19 mouse cellular contexts compared by ENCODE assay signal in the genomic region with DNA sequence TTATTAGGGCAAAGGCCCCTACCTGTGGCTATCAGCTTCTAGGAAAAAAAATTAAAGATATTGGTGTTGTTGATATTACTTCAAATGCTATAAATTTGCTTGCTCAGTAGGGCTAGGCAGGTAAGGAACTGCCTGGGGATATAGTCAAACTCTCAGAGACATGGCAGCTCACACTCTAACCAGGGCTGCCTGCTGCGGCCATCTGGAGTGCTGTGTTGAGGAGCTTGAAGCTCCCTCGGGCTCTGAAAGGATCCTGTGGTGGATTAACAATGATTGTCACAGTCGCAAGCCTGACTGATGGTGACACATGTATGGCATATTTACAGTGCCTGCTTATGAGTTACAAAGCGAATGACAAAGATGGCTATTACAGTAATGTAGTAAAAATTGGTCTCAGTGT.
DNase-seq lines count a peak whose midpoint lies in the region; ATAC-seq and TF ChIP-seq lines count a peak whose summit lies in the region.
"Had no signal": no experiment of that assay in that cellular context is flagged by ENCODE, and none has a peak within 500 bp of the region (broad histone marks: within the 10 kb centered on the region; RNA-seq: fewer than 3 reads in every experiment).

No protein-coding gene starts in this region.

- H3K4me3 ChIP-seq in cerebellum, adult 2 months (replicated peaks; ENCODE audit: insufficient read depth, low read depth, low read length), result no peak overlapping the region
- no peak overlapping the region for H3K4me3 ChIP-seq in forebrain, embryonic 13.5 days
- H3K4me3 ChIP-seq in forebrain, embryonic 10.5 days, result no peak overlapping the region
- no peak overlapping the region for H3K4me3 ChIP-seq in midbrain, embryonic 13.5 days (replicated peaks)
- H3K4me3 ChIP-seq in midbrain, embryonic 16.5 days (ENCODE audit: low read depth, low read length), result no peak overlapping the region
- no peak overlapping the region for H3K4me3 ChIP-seq in midbrain, postnatal 0 days (ENCODE audit: low read depth, low read length)
- H3K4me3 ChIP-seq: kidney, embryonic 15.5 days; left cerebral cortex, adult 2 months; stomach, embryonic 15.5 days had no signal

- no peaks in the 10 kb centered on the region for H3K9me3 ChIP-seq in forebrain, embryonic 13.5 days (replicated peaks)
- H3K9me3 ChIP-seq in forebrain, embryonic 10.5 days, result no peaks in the 10 kb centered on the region
- no peaks in the 10 kb centered on the region for H3K9me3 ChIP-seq in midbrain, embryonic 13.5 days
- H3K9me3 ChIP-seq in midbrain, embryonic 16.5 days (replicated peaks; ENCODE audit: control insufficient read depth, low read length, poor library complexity, severe bottlenecking), result no peaks in the 10 kb centered on the region
- H3K9me3 ChIP-seq in midbrain, postnatal 0 days (ENCODE audit: low read length), result no peaks in the 10 kb centered on the region
- H3K9me3 ChIP-seq: kidney, embryonic 15.5 days; stomach, embryonic 15.5 days had no signal

- peaks cover 4% of the 10 kb centered on the region; the same call in 1 of the 2 replicates for H3K4me1 ChIP-seq in cerebellum, adult 2 months (ENCODE audit: control insufficient read depth, insufficient read depth, low read length)
- peaks cover 28% of the 10 kb centered on the region for H3K4me1 ChIP-seq in forebrain, embryonic 13.5 days
- H3K4me1 ChIP-seq in forebrain, embryonic 10.5 days, result peaks cover 28% of the 10 kb centered on the region
- peaks cover 24% of the 10 kb centered on the region for H3K4me1 ChIP-seq in midbrain, embryonic 13.5 days (replicated peaks)
- H3K4me1 ChIP-seq in midbrain, embryonic 16.5 days (ENCODE audit: control insufficient read depth, insufficient read depth, low read length), result peaks cover 15% of the 10 kb centered on the region; the same call in 1 of the 2 replicates
- H3K4me1 ChIP-seq in midbrain, postnatal 0 days (ENCODE audit: insufficient read depth, low read length), result peaks cover 5% of the 10 kb centered on the region; the same call in 1 of the 2 replicates
- H3K4me1 ChIP-seq: stomach, embryonic 15.5 days had no signal

- no peak overlapping the region for H3K9ac ChIP-seq in forebrain, embryonic 13.5 days
- no peak overlapping the region for H3K9ac ChIP-seq in midbrain, embryonic 13.5 days (replicated peaks)
- no peak overlapping the region for H3K9ac ChIP-seq in midbrain, embryonic 16.5 days (ENCODE audit: low read depth, low read length)
- H3K9ac ChIP-seq in midbrain, postnatal 0 days (replicated peaks; ENCODE audit: low read length, poor library complexity, severe bottlenecking), result no peak overlapping the region
- H3K9ac ChIP-seq: kidney, embryonic 15.5 days; lung, embryonic 14.5 days; stomach, embryonic 15.5 days had no signal

- DNase-seq in cerebellum, adult 2 months, result peak; percentile 17 to 36
- no peak for DNase-seq in cerebellum, adult 11 months
- no peak for DNase-seq in forebrain, embryonic 10.5 days (ENCODE audit: extremely low spot score, low spot score)
- DNase-seq in midbrain, postnatal 0 days (ENCODE audit: low spot score), result peak; percentile 29
- no peak for DNase-seq in ovary, postnatal 10 days (ENCODE audit: low spot score)
- DNase-seq: adrenal gland, adult 8-10 months; embryo, embryonic 11 days; lung, embryonic 14.5 days; lung, postnatal 36 days; thymus, adult 18-20 months had no signal

- no peak for TF ChIP-seq CTCF in cerebellum, adult 2 months (IDR thresholded peaks at IDR 0.05; ENCODE audit: borderline replicate concordance, insufficient read depth, low read depth, low read length)
- no peak for TF ChIP-seq CTCF in midbrain, postnatal 0 days (IDR thresholded peaks at IDR 0.05)

- H3K4me2 ChIP-seq in forebrain, embryonic 13.5 days, result no peak overlapping the region
- no peak overlapping the region for H3K4me2 ChIP-seq in midbrain, embryonic 13.5 days (replicated peaks)
- H3K4me2 ChIP-seq in midbrain, embryonic 16.5 days (ENCODE audit: low read length), result no peak overlapping the region
- no peak overlapping the region for H3K4me2 ChIP-seq in midbrain, postnatal 0 days (ENCODE audit: low read depth, low read length, poor library complexity, severe bottlenecking)
- H3K4me2 ChIP-seq: kidney, embryonic 15.5 days; liver, embryonic 11.5 days; lung, embryonic 14.5 days; stomach, embryonic 15.5 days had no signal

- H3K27me3 ChIP-seq in cerebellum, adult 2 months (ENCODE audit: control insufficient read depth, insufficient read depth, low read length), result no peaks in the 10 kb centered on the region
- peaks cover 72% of the 10 kb centered on the region for H3K27me3 ChIP-seq in forebrain, embryonic 13.5 days
- peaks cover 45% of the 10 kb centered on the region for H3K27me3 ChIP-seq in forebrain, embryonic 10.5 days (ENCODE audit: poor library complexity, severe bottlenecking)
- H3K27me3 ChIP-seq in midbrain, embryonic 13.5 days, result no peaks in the 10 kb centered on the region
- H3K27me3 ChIP-seq in midbrain, embryonic 16.5 days (ENCODE audit: control insufficient read depth, insufficient read depth, low read depth, low read length), result no peaks in the 10 kb centered on the region
- H3K27me3 ChIP-seq in midbrain, postnatal 0 days (ENCODE audit: insufficient read depth, low read length), result no peaks in the 10 kb centered on the region
- H3K27me3 ChIP-seq: kidney, embryonic 15.5 days; Patski; stomach, embryonic 15.5 days had no signal

- 55% methylated on average over 4 of the region's 4 CpGs for WGBS in cerebellum, adult 2 months
- 50% methylated on average over 4 of the region's 4 CpGs for WGBS in forebrain, embryonic 13.5 days
- WGBS in forebrain, embryonic 10.5 days, result 69% methylated on average over 4 of the region's 4 CpGs
- 38% methylated on average over 4 of the region's 4 CpGs for WGBS in midbrain, embryonic 13.5 days
- 30% methylated on average over 4 of the region's 4 CpGs for WGBS in midbrain, embryonic 16.5 days
- 43% methylated on average over 4 of the region's 4 CpGs for WGBS in midbrain, postnatal 0 days

- H3K27ac ChIP-seq in cerebellum, adult 2 months (ENCODE audit: insufficient read depth, low read length), result no peak overlapping the region
- peak overlapping the region; percentile 76; the same call in 1 of the 2 replicates for H3K27ac ChIP-seq in forebrain, embryonic 13.5 days
- no peak overlapping the region for H3K27ac ChIP-seq in forebrain, embryonic 10.5 days
- peak overlapping the region; percentile 75 for H3K27ac ChIP-seq in midbrain, embryonic 13.5 days
- no peak overlapping the region for H3K27ac ChIP-seq in midbrain, embryonic 16.5 days (ENCODE audit: low read length)
- H3K27ac ChIP-seq in midbrain, postnatal 0 days (ENCODE audit: low read depth, low read length), result no peak overlapping the region
- H3K27ac ChIP-seq: kidney, embryonic 15.5 days; left cerebral cortex, adult 2 months; stomach, embryonic 15.5 days had no signal

- no peak for ATAC-seq in forebrain, embryonic 13.5 days
- 0 out of 2 replicates have a peak, but pooled peaks have one; percentile 35 for ATAC-seq in midbrain, embryonic 13.5 days
- ATAC-seq in midbrain, embryonic 16.5 days, result no peak
- no peak for ATAC-seq in midbrain, postnatal 0 days (ENCODE audit: low FRiP score)
- ATAC-seq: intestine, postnatal 0 days had no signal

- TF ChIP-seq POLR2A in cerebellum, adult 2 months (IDR thresholded peaks at IDR 0.05; ENCODE audit: borderline replicate concordance, insufficient read depth, low read length), result no peak

- H3K36me3 ChIP-seq in forebrain, embryonic 13.5 days (ENCODE audit: poor library complexity, severe bottlenecking), result no peaks in the 10 kb centered on the region
- H3K36me3 ChIP-seq in forebrain, embryonic 10.5 days (replicated peaks), result no peaks in the 10 kb centered on the region
- no peaks in the 10 kb centered on the region for H3K36me3 ChIP-seq in midbrain, embryonic 13.5 days
- H3K36me3 ChIP-seq in midbrain, embryonic 16.5 days (ENCODE audit: control insufficient read depth, insufficient read depth, low read length), result no peaks in the 10 kb centered on the region
- H3K36me3 ChIP-seq in midbrain, postnatal 0 days (ENCODE audit: insufficient read depth, low read length), result no peaks in the 10 kb centered on the region
- H3K36me3 ChIP-seq: kidney, embryonic 15.5 days; stomach, embryonic 15.5 days had no signal

Comparison
In these comparisons a context has a peak if more than half of its experiments do, and no peak if none do; other contexts are left out.
1. DNase-seq: peak in cerebellum, adult 2 months (2 of 2) and midbrain, postnatal 0 days (single experiment); none in cerebellum, adult 11 months (single experiment), forebrain, embryonic 10.5 days (single experiment) and ovary, postnatal 10 days (single experiment).
2. H3K27ac ChIP-seq: peak in forebrain, embryonic 13.5 days (single experiment) and midbrain, embryonic 13.5 days (single experiment); none in cerebellum, adult 2 months (single experiment), forebrain, embryonic 10.5 days (single experiment), midbrain, embryonic 16.5 days (single experiment) and midbrain, postnatal 0 days (single experiment).